Mouse (Mus musculus) forebrain, postnatal 0 days (tissue): ENCODE measurements around the gene Cfap43. TPM values are rescaled to one million over a fixed set of nuclear protein-coding genes. Genes with fewer than 3 reads are reported as not detected.
A peak's percentile ranks its signal among the peaks of the same experiment; 100 is the strongest.

Experiments
- ATAC-seq: fragments of 200-750 bp; cut with Nextera tagmentation; 2 replicates; pipeline ENCODE4 v1.8.0; 2017; ENCODE audit warnings: mild to moderate bottlenecking, moderate library complexity
- DNase-seq: peaks from one replicate; pipeline ENCODE4 v3.0.0-alpha.2; 2015
- H3K27ac ChIP-seq: fragments of 300-500 bp; sonication (generic); 2 replicates; pipeline ENCODE4 v1.5.1; 2014; ENCODE audit warnings: low read depth, mild to moderate bottlenecking, antibody characterized with exemption, low read length, moderate library complexity, mixed read lengths
- H3K27me3 ChIP-seq: fragments of 300-500 bp; sonication (generic); 2 replicates; pipeline ENCODE4 v1.6.1; 2014; ENCODE audit warnings: mild to moderate bottlenecking, low read length, mixed read lengths; ENCODE audit not compliant: insufficient read depth
- H3K36me3 ChIP-seq: fragments of 300-500 bp; sonication (generic); 2 replicates; pipeline ENCODE4 v1.6.1; 2014; ENCODE audit warnings: mild to moderate bottlenecking, moderate library complexity; ENCODE audit not compliant: insufficient read depth
- H3K4me1 ChIP-seq: fragments of 300-500 bp; sonication (generic); 2 replicates; pipeline ENCODE4 v1.6.1; 2014; ENCODE audit warnings: antibody characterized with exemption; ENCODE audit not compliant: insufficient read depth
- H3K4me2 ChIP-seq: fragments of 300-500 bp; sonication (generic); 2 replicates; pipeline ENCODE4 v1.6.1; 2014; ENCODE audit warnings: low read depth, mild to moderate bottlenecking, moderate library complexity
- H3K4me3 ChIP-seq: fragments of 300-500 bp; sonication (generic); 2 replicates; pipeline ENCODE4 v1.5.1; 2014; ENCODE audit warnings: low read depth, low read length, mixed read lengths
- H3K9ac ChIP-seq: fragments of 300-500 bp; sonication (generic); 2 replicates; pipeline ENCODE4 v1.6.1; 2014; ENCODE audit warnings: mild to moderate bottlenecking
- H3K9me3 ChIP-seq: fragments of 300-500 bp; sonication (generic); 2 replicates; pipeline ENCODE4 v1.6.1; 2016; ENCODE audit warnings: low read length
- CTCF ChIP-seq: sonication (generic); IDR thresholded peaks from 2 replicates; pipeline ENCODE4 v1.5.1; 2016; ENCODE audit warnings: antibody characterized with exemption, control low read depth, low read depth
- WGBS: fragments of 180-500 bp; shearing (Covaris S2); extraction: QIAGEN DNeasy Blood & Tissue Kit; methylation state at CpG from one replicate; pipeline ENCODE4 v1.1.7; 2014; 5-methylcytosine and 5-hydroxymethylcytosine counted together
- polyA plus RNA-seq: library from polyadenylated mRNA; unstranded; fragments of >200 nt; fragmentation: Nextera tagmentation; extraction: Ambion mirVana; gene quantifications from 2 replicates; pipeline ENCODE4 v1.2.1, GENCODE M21; 2015
- total RNA-seq: library from RNA; depleted of rRNA; stranded (reverse); fragments of >200 nt; gene quantifications from 2 replicates; pipeline ENCODE4 v1.2.3, GENCODE M21; 2014

Gene Cfap43
- total and polyA plus RNA-seq, 2 experiments from 2014 or later, result 1.8 to 2.3 TPM

DNA sequence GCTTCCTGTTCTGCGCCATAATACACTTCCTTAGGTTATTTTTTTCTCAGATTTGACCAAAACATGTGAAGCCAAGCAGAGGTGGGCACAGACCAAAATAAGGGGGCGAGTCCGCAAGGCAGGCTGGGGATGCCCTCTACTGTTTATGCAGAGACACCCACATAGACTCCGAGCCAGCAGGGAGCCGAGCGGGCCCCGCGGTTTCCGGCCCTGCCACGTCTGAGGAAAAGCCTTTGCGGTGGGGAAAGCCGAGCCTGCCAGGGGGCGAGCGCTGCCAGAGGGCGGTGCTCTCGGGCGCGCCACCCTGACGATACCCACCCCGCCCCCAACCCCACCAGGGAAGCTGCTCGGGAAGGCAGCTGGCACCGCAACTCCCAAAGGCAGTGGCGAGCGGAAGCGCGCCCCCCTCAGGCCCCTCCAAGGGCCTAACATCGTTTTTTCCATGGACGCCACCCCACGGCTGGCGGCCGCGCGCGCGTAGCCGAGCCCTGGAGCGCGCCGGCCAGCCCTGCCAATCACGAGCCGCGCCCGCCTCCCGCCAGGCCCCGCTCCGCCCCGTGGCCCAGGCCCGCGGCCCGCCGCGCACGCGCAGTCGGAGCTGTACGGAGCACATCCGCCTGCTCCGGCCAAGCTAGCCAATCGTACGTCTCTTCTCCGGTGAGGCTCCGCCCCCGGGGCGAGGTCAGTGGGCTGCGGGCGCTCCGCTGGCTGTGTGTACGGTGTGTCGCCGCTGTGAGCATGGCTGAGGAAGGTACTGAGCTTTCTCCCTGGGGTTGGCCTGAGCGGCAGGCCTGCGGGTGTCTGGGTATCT lies 187.8 kb downstream of the Cfap43 start, which contains the start of gene Sfr1:
Sfr1 (plus strand) TSS at position 612 of the 811 bp plus-strand sequence.
- under 1% methylated on average over 63 of the region's 72 CpGs for WGBS
- H3K27me3 ChIP-seq, result no peaks in the 10 kb centered on the region
- ATAC-seq, result peak; percentile 96
- H3K27ac ChIP-seq, result peak within 1 kb of the TSS; percentile 96
- DNase-seq, result peak; percentile 99
- H3K4me2 ChIP-seq, result peak within 1 kb of the TSS; percentile 79
- peaks cover 1% of the 10 kb centered on the region; the same call in 1 of the 2 replicates for H3K4me1 ChIP-seq
- peak within 1 kb of the TSS; percentile 73 for H3K4me3 ChIP-seq
- no peaks in the 10 kb centered on the region for H3K9me3 ChIP-seq
- peak; percentile 56 for TF ChIP-seq CTCF
- H3K9ac ChIP-seq, result peak within 1 kb of the TSS; percentile 88
- H3K36me3 ChIP-seq, result peaks cover 31% of the 10 kb centered on the region

DNA sequence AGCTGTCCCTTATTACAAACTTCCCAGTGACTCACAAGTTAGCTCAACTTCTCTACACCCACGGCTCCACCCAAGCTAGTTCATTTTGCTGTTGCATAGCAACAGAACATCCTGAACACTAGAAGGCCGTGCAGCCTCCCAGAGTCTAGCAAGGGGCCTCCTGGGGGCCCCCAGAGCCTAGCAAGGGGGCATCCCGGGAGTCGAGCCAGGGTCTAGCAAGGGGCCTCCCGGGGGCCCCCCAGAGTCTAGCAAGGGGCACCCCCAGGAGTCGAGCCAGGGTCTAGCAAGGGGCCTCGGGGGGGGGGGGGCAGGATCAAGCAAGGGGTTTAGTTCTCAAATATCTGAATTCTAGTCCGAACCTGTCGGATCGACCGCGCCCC lies 188.4 kb downstream of the Cfap43 start:
- Histone ChIP-seq H3K27ac (peak overlapping the region; percentile 96), H3K36me3 (peaks cover 25% of the 10 kb centered on the region), H3K4me1 (peaks cover 5% of the 10 kb centered on the region; the same call in 1 of the 2 replicates), H3K4me3 (peak overlapping the region; percentile 73), H3K9ac (peak overlapping the region; percentile 88), H3K4me2 (peak overlapping the region; percentile 79), H3K27me3 (no peaks in the 10 kb centered on the region), H3K9me3 (no peaks in the 10 kb centered on the region)
- no peak for TF ChIP-seq CTCF
- ATAC-seq (peak; percentile 24), DNase-seq (peak; percentile 80)
- WGBS, result under 1% methylated on average over 12 of the region's 12 CpGs

DNA sequence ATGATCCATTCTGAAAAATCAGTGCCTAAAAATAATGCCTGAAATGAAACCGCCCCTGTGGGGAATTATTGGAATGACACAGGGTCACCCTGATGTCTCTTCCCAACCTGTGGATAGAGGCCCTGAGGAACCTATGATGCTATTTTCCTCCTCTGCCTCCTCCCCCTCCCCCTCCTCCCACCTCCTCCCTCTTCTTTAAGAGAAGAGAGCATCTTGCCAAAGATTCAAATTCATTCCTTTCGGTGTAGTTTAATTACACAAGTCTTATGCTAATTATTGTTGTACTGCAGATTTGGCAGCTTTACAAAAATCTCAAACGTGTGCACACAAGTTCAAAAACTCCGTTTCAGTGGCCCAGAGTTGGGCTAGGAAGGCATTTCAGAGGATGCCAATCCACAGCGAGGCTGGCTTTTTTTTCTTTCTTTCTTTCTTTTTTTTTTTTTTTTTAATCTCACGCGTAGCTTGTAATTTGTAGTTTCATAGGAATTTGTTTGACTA lies 193.4 kb downstream of the Cfap43 start:
- Histone ChIP-seq H3K4me3 (no peak overlapping the region), H3K9ac (no peak overlapping the region), H3K4me1 (peaks cover 5% of the 10 kb centered on the region; the same call in 1 of the 2 replicates), H3K4me2 (no peak overlapping the region), H3K27me3 (no peaks in the 10 kb centered on the region), H3K27ac (no peak overlapping the region), H3K9me3 (no peaks in the 10 kb centered on the region), H3K36me3 (no peaks in the 10 kb centered on the region)
- DNase-seq (peak; percentile 66), ATAC-seq (peak; percentile 51; the same call in 1 of the 2 replicates)
- WGBS, result 16% methylated on average over 7 of the region's 7 CpGs
- no peak for TF ChIP-seq CTCF

DNA sequence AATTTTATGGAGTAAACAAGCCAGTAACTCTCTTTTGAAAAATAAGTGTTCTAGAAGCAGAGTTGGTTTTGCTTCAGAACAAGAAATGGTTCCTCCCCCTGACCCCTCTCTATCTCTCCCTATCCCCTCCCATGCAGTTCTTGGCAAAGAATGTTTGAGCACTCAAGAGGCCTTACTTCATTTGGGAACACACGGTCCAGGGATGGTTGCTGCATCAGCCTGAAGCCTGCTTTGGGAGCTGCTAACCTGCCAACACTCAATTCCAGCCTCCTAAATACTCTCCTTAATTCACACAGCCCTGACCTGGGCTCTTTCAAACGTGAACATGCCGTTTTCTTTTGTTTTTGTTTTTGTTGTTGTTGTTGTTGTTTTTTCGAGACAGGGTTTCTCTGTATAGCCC lies 194.2 kb downstream of the Cfap43 start:
- no peak for ATAC-seq
- no peak for TF ChIP-seq CTCF

DNA sequence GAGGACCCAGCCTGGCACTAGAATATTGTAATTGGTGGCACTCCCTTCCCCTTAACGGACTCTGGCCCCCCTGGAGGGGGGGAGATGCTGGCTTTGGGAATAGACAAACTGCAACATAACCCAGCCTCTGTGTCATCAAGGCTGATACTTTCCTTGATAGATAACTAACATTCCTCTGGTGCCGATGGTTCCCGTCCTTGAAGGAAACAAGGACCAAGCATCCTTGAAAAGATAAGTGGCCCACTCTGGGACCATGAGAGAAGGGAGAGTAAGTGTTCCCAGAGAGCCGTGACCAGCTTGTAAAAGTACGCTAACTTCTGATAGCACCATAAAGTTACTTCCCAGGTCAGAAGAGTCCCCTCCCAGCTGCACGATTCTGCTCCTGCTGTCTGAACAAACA lies 196.6 kb downstream of the Cfap43 start:
- 86% methylated on average over 6 of the region's 6 CpGs for WGBS
- H3K9me3 ChIP-seq, result no peaks in the 10 kb centered on the region
- no peak overlapping the region for H3K4me3 ChIP-seq
- H3K27ac ChIP-seq, result no peak overlapping the region
- no peaks in the 10 kb centered on the region for H3K36me3 ChIP-seq
- H3K4me2 ChIP-seq, result no peak overlapping the region
- ATAC-seq (no peak), DNase-seq (no peak)
- H3K9ac ChIP-seq, result no peak overlapping the region
- no peaks in the 10 kb centered on the region for H3K27me3 ChIP-seq
- TF ChIP-seq CTCF, result no peak
- H3K4me1 ChIP-seq, result peaks cover 5% of the 10 kb centered on the region; the same call in 1 of the 2 replicates

More for the DNA sequence above, 194.2 kb downstream of the Cfap43 start:
- Histone ChIP-seq H3K36me3 (no peaks in the 10 kb centered on the region), H3K9ac (no peak overlapping the region), H3K27me3 (no peaks in the 10 kb centered on the region), H3K27ac (no peak overlapping the region), H3K4me2 (no peak overlapping the region), H3K4me3 (no peak overlapping the region), H3K9me3 (no peaks in the 10 kb centered on the region), H3K4me1 (peaks cover 5% of the 10 kb centered on the region; the same call in 1 of the 2 replicates)
- WGBS, result 60% methylated on average over 4 of the region's 4 CpGs
- DNase-seq, result no peak

DNA sequence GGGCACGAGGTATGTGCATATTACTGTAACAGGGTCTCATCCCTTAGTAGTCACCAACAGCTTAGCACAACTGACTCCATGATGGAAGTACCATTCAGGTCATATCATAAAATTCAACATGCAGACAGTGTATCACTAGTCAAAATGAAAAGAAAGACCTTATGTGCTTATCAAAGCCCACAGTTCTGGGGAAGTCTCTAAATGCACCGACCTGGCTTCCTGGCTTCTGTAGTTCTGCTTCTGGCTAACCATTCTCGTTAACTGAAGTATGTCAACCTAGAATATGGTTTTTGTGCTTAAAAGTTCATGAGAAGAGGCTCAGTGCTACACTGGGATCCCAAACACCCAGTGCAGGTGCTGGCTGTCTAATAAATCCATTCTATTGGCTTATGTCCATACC lies 199.9 kb downstream of the Cfap43 start:
- Histone ChIP-seq H3K9ac (no peak overlapping the region), H3K4me2 (no peak overlapping the region), H3K4me3 (no peak overlapping the region), H3K9me3 (no peaks in the 10 kb centered on the region), H3K27me3 (no peaks in the 10 kb centered on the region), H3K27ac (no peak overlapping the region), H3K36me3 (no peaks in the 10 kb centered on the region), H3K4me1 (no peaks in the 10 kb centered on the region)
- 86% methylated on average over 3 of the region's 3 CpGs for WGBS
- ATAC-seq (no peak), DNase-seq (no peak)
- no peak for TF ChIP-seq CTCF

DNA sequence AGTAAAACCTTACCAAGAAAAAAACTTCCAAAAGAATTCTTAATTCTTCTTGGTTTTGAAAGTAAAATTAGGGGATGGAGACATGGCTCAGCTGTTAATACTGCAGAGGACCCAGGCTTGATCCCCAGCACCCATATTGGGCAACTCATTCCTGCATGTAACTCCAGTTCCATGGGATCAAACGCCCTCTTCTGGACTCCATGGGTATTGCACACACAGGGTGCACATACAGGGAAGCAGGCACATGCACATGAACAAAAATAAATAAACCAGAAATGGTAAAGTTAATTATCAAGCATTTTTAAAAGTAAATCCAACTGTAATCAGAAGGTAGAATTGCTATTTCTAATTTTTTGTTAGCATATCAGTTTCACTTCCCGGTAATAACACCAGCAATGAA lies 202.9 kb downstream of the Cfap43 start:
- H3K9ac ChIP-seq, result no peak overlapping the region
- no peak overlapping the region for H3K27ac ChIP-seq
- peak; percentile 25; the same call in 1 of the 2 replicates for TF ChIP-seq CTCF
- ATAC-seq (no peak), DNase-seq (no peak)
- H3K4me2 ChIP-seq, result no peak overlapping the region
- no peaks in the 10 kb centered on the region for H3K27me3 ChIP-seq
- no peaks in the 10 kb centered on the region for H3K4me1 ChIP-seq
- WGBS, result 70% methylated on average over 2 of the region's 2 CpGs
- no peaks in the 10 kb centered on the region for H3K36me3 ChIP-seq
- H3K9me3 ChIP-seq, result no peaks in the 10 kb centered on the region
- H3K4me3 ChIP-seq, result no peak overlapping the region
